Mouse (Mus musculus) heart, postnatal 0 days (tissue): ENCODE measurements at regions not wholly inside any gene's neighbourhood (a gene's known extent, or its start where the extent isn't known, plus 50 kb on each side); places are given as distances from the start of the nearest gene placed in this dataset.

Experiments
- CTCF ChIP-seq: IDR thresholded peaks from 2 replicates; pipeline ENCODE4 v1.5.1; 2016; ENCODE audit warnings: antibody characterized with exemption, control low read depth, low read depth
- EP300 ChIP-seq: IDR thresholded peaks from 2 replicates; pipeline ENCODE4 v1.6.1; 2016; ENCODE audit warnings: antibody characterized with exemption, low read depth

- TF ChIP-seq CTCF (no peak), EP300 (no peak)
Measured at GRCm38 (mm10) chr5:85954526-85954925, 110.9 kb downstream of the Cenpc1 start.
